ENCODE assay signal across 31 mouse cellular contexts in the genomic region with DNA sequence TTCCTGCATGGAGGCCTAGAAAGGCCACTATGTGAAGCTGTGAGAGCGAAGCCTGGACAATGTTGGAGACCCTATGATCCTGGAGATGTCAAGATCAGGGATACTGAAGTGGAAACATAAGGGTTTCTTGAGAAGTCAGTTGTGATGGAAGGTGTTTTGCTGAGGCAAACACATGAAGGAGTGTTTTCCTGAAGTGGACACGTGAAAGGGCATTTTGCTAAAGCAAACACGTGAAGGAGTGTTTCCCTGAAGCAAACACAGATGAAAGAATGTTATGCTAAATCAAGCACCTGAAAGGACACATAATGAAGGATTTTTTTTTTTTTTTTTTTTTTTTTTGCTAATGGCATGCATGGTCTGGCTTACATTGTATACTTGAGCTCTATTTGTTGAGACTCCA. TPM values are rescaled to one million over a fixed set of nuclear protein-coding genes. Genes with fewer than 3 reads are reported as not detected.
"Had no signal": no experiment of that assay in that cellular context is flagged by ENCODE, and none has a peak within 500 bp of the region (broad histone marks: within the 10 kb centered on the region; RNA-seq: fewer than 3 reads in every experiment).

No protein-coding gene starts in this region.

- H3K9ac ChIP-seq: heart, embryonic 12.5 days; hindbrain, embryonic 12.5 days; hindbrain, embryonic 14.5 days; intestine, embryonic 15.5 days; kidney, embryonic 15.5 days; limb, embryonic 13.5 days had no signal

- H3K27me3 ChIP-seq: heart, embryonic 12.5 days; hindbrain, embryonic 12.5 days; intestine, embryonic 15.5 days; kidney, embryonic 15.5 days; limb, embryonic 13.5 days had no signal

- ATAC-seq: forebrain, embryonic 16.5 days; hindbrain, embryonic 16.5 days; inflammation-experienced regulatory T-cells, adult 6 months; intestine, embryonic 15.5 days; intestine, postnatal 0 days had no signal

- H3K27ac ChIP-seq: gastrocnemius, adult 2 months; heart, embryonic 10.5 days; hindbrain, embryonic 10.5 days; hindbrain, embryonic 12.5 days; hindbrain, embryonic 14.5 days; intestine, embryonic 15.5 days; kidney, embryonic 15.5 days; kidney, postnatal 0 days; limb, embryonic 13.5 days had no signal

- H3K4me1 ChIP-seq: heart, embryonic 10.5 days; heart, embryonic 12.5 days; hindbrain, embryonic 10.5 days; hindbrain, embryonic 12.5 days; intestine, embryonic 15.5 days; kidney, embryonic 15.5 days; limb, embryonic 13.5 days had no signal

- H3K4me2 ChIP-seq: heart, embryonic 12.5 days; hindbrain, embryonic 12.5 days; hindbrain, embryonic 14.5 days; intestine, embryonic 15.5 days; kidney, embryonic 15.5 days; limb, embryonic 13.5 days had no signal

- H3K36me3 ChIP-seq: heart, embryonic 10.5 days; heart, embryonic 12.5 days; hindbrain, embryonic 10.5 days; hindbrain, embryonic 12.5 days; intestine, embryonic 15.5 days; kidney, embryonic 15.5 days; limb, embryonic 13.5 days had no signal

- H3K9me3 ChIP-seq: heart, embryonic 10.5 days; heart, embryonic 12.5 days; hindbrain, embryonic 10.5 days; hindbrain, embryonic 12.5 days; intestine, embryonic 15.5 days; kidney, embryonic 15.5 days; limb, embryonic 13.5 days had no signal

- DNase-seq: gastrocnemius, adult 2 months; gastrocnemius, postnatal 10 days; gastrocnemius, postnatal 25 days; heart, adult 18-20 months; heart, postnatal 10 days; heart, postnatal 4 days; kidney, adult 2 months; kidney, adult 9 months; kidney, postnatal 14 days; kidney, postnatal 36 days; layer of hippocampus, adult 9-11 months; layer of hippocampus, postnatal 36 days; left cerebral cortex, postnatal 4 days had no signal

- H3K4me3 ChIP-seq: gastrocnemius, adult 2 months; heart, embryonic 10.5 days; heart, embryonic 12.5 days; hindbrain, embryonic 10.5 days; hindbrain, embryonic 12.5 days; intestine, embryonic 15.5 days; kidney, embryonic 15.5 days; limb, embryonic 13.5 days had no signal

RNA-seq across cellular contexts. Expression of a gene that starts 25.5 kb away (rescaled TPM):
- polyA plus RNA-seq: forebrain, embryonic 16.5 days; frontal cortex, adult 2 months; heart, embryonic 10.5 days; heart, embryonic 12.5 days; heart, embryonic 14.5 days; heart, embryonic 16.5 days; hindbrain, embryonic 10.5 days; hindbrain, embryonic 12.5 days; hindbrain, embryonic 14.5 days; hindbrain, embryonic 16.5 days; inflammation-experienced regulatory T-cells, adult 6 months; intestine, embryonic 15.5 days; intestine, postnatal 0 days; kidney, embryonic 15.5 days; kidney, postnatal 0 days; large intestine, adult 2 months; limb, embryonic 11.5 days; limb, embryonic 13.5 days had no signal
